In genomic region chr1:132519734-132520133, GRCm38 (mm10) we compare ENCODE assay signal across 18 mouse cellular contexts. TPM values are rescaled to one million over a fixed set of nuclear protein-coding genes. Genes with fewer than 3 reads are reported as not detected.
DNase-seq lines count a peak whose midpoint lies in the region; ATAC-seq and TF ChIP-seq lines count a peak whose summit lies in the region.
"Had no signal": no experiment of that assay in that cellular context is flagged by ENCODE, and none has a peak within 500 bp of the region (broad histone marks: within the 10 kb centered on the region; RNA-seq: fewer than 3 reads in every experiment).

No protein-coding gene starts in this region.

- 90% methylated on average over 11 of the region's 11 CpGs for WGBS in forebrain, embryonic 10.5 days
- WGBS in forebrain, postnatal 0 days: 86% methylated on average over 11 of the region's 11 CpGs
- WGBS in kidney, embryonic 15.5 days: 84% methylated on average over 11 of the region's 11 CpGs
- WGBS in kidney, embryonic 14.5 days: 93% methylated on average over 11 of the region's 11 CpGs
- WGBS in midbrain, embryonic 12.5 days: 91% methylated on average over 11 of the region's 11 CpGs
- 91% methylated on average over 11 of the region's 11 CpGs for WGBS in midbrain, embryonic 11.5 days

- H3K4me2 ChIP-seq in forebrain, postnatal 0 days (ENCODE audit: low read depth): no peak overlapping the region
- H3K4me2 ChIP-seq in kidney, embryonic 15.5 days: no peak overlapping the region
- no peak overlapping the region for H3K4me2 ChIP-seq in kidney, embryonic 14.5 days (replicated peaks; ENCODE audit: low read depth, low read length)
- no peak overlapping the region for H3K4me2 ChIP-seq in midbrain, embryonic 12.5 days (replicated peaks)
- no peak overlapping the region for H3K4me2 ChIP-seq in midbrain, embryonic 11.5 days
- H3K4me2 ChIP-seq: embryonic facial prominence, embryonic 13.5 days; forebrain, embryonic 15.5 days; heart, embryonic 12.5 days; hindbrain, embryonic 14.5 days had no signal

- no peaks in the 10 kb centered on the region for H3K36me3 ChIP-seq in forebrain, embryonic 10.5 days (replicated peaks)
- peaks cover 76% of the 10 kb centered on the region for H3K36me3 ChIP-seq in forebrain, postnatal 0 days (ENCODE audit: insufficient read depth)
- H3K36me3 ChIP-seq in kidney, embryonic 15.5 days: no peaks in the 10 kb centered on the region
- H3K36me3 ChIP-seq in kidney, embryonic 14.5 days (ENCODE audit: control insufficient read depth, insufficient read depth, low read length): no peaks in the 10 kb centered on the region
- H3K36me3 ChIP-seq in midbrain, embryonic 12.5 days: peaks cover 36% of the 10 kb centered on the region
- H3K36me3 ChIP-seq in midbrain, embryonic 11.5 days (ENCODE audit: control insufficient read depth, insufficient read depth, low read length): no peaks in the 10 kb centered on the region; the same call in 1 of the 2 replicates
- H3K36me3 ChIP-seq: embryonic facial prominence, embryonic 13.5 days; heart, embryonic 12.5 days had no signal

- H3K9ac ChIP-seq in forebrain, postnatal 0 days: no peak overlapping the region
- no peak overlapping the region for H3K9ac ChIP-seq in kidney, embryonic 15.5 days
- no peak overlapping the region for H3K9ac ChIP-seq in kidney, embryonic 14.5 days (ENCODE audit: low read depth, low read length)
- no peak overlapping the region for H3K9ac ChIP-seq in midbrain, embryonic 12.5 days (replicated peaks)
- no peak overlapping the region for H3K9ac ChIP-seq in midbrain, embryonic 11.5 days (ENCODE audit: low read length)
- H3K9ac ChIP-seq: embryonic facial prominence, embryonic 13.5 days; forebrain, embryonic 15.5 days; heart, embryonic 12.5 days; hindbrain, embryonic 14.5 days had no signal

- H3K4me1 ChIP-seq in forebrain, embryonic 10.5 days: peaks cover 19% of the 10 kb centered on the region
- H3K4me1 ChIP-seq in forebrain, postnatal 0 days (ENCODE audit: insufficient read depth): no peaks in the 10 kb centered on the region
- 0 out of 2 replicates have a peak, but pooled peaks cover 2% of the 10 kb centered on the region for H3K4me1 ChIP-seq in kidney, embryonic 15.5 days
- no peaks in the 10 kb centered on the region for H3K4me1 ChIP-seq in kidney, embryonic 14.5 days (ENCODE audit: control insufficient read depth, insufficient read depth, low read length)
- H3K4me1 ChIP-seq in midbrain, embryonic 12.5 days: 0 out of 2 replicates have a peak, but pooled peaks cover 11% of the 10 kb centered on the region
- H3K4me1 ChIP-seq in midbrain, embryonic 11.5 days (ENCODE audit: control insufficient read depth, insufficient read depth, low read length): no peaks in the 10 kb centered on the region
- H3K4me1 ChIP-seq: forebrain, embryonic 15.5 days; heart, embryonic 12.5 days had no signal

- no peaks in the 10 kb centered on the region for H3K9me3 ChIP-seq in forebrain, embryonic 10.5 days
- no peaks in the 10 kb centered on the region for H3K9me3 ChIP-seq in forebrain, postnatal 0 days (ENCODE audit: low read length)
- no peaks in the 10 kb centered on the region for H3K9me3 ChIP-seq in kidney, embryonic 15.5 days (replicated peaks)
- no peaks in the 10 kb centered on the region for H3K9me3 ChIP-seq in kidney, embryonic 14.5 days (ENCODE audit: control insufficient read depth, low read length)
- no peaks in the 10 kb centered on the region for H3K9me3 ChIP-seq in midbrain, embryonic 12.5 days
- no peaks in the 10 kb centered on the region for H3K9me3 ChIP-seq in midbrain, embryonic 11.5 days (ENCODE audit: control insufficient read depth, low read length)
- H3K9me3 ChIP-seq: embryonic facial prominence, embryonic 13.5 days; forebrain, embryonic 15.5 days; heart, embryonic 12.5 days; hindbrain, embryonic 10.5 days had no signal

- ATAC-seq in forebrain, postnatal 0 days: no peak
- ATAC-seq in kidney, embryonic 15.5 days (replicated peaks; ENCODE audit: low FRiP score): no peak
- no peak for ATAC-seq in kidney, embryonic 14.5 days (ENCODE audit: low FRiP score, low TSS enrichment)
- no peak for ATAC-seq in midbrain, embryonic 12.5 days (ENCODE audit: low FRiP score, low read depth)
- ATAC-seq in midbrain, embryonic 11.5 days (ENCODE audit: low FRiP score): no peak
- ATAC-seq: forebrain, embryonic 15.5 days had no signal

- H3K27ac ChIP-seq in forebrain, embryonic 10.5 days: peak overlapping the region; percentile 54; the same call in 1 of the 2 replicates
- no peak overlapping the region for H3K27ac ChIP-seq in forebrain, postnatal 0 days (ENCODE audit: low read depth, low read length)
- H3K27ac ChIP-seq in kidney, embryonic 15.5 days: no peak overlapping the region
- no peak overlapping the region for H3K27ac ChIP-seq in kidney, embryonic 14.5 days (ENCODE audit: low read depth, low read length)
- H3K27ac ChIP-seq in midbrain, embryonic 12.5 days (replicated peaks): peak overlapping the region; percentile 46; the same call in 1 of the 2 replicates
- no peak overlapping the region for H3K27ac ChIP-seq in midbrain, embryonic 11.5 days (ENCODE audit: low read depth, low read length)
- H3K27ac ChIP-seq: embryonic facial prominence, embryonic 13.5 days; forebrain, embryonic 15.5 days; hindbrain, embryonic 10.5 days; hindbrain, embryonic 14.5 days had no signal

- H3K27me3 ChIP-seq in forebrain, embryonic 10.5 days (ENCODE audit: poor library complexity, severe bottlenecking): 0 out of 2 replicates have a peak, but pooled peaks cover 4% of the 10 kb centered on the region
- no peaks in the 10 kb centered on the region for H3K27me3 ChIP-seq in forebrain, postnatal 0 days (ENCODE audit: insufficient read depth, low read length)
- H3K27me3 ChIP-seq in kidney, embryonic 15.5 days: 0 out of 2 replicates have a peak, but pooled peaks cover 3% of the 10 kb centered on the region
- H3K27me3 ChIP-seq in kidney, embryonic 14.5 days (ENCODE audit: control insufficient read depth, insufficient read depth, low read length): no peaks in the 10 kb centered on the region
- H3K27me3 ChIP-seq in midbrain, embryonic 12.5 days: no peaks in the 10 kb centered on the region
- no peaks in the 10 kb centered on the region for H3K27me3 ChIP-seq in midbrain, embryonic 11.5 days (ENCODE audit: control insufficient read depth, insufficient read depth, low read length)
- H3K27me3 ChIP-seq: embryonic facial prominence, embryonic 13.5 days; forebrain, embryonic 15.5 days had no signal

- no peak for DNase-seq in forebrain, embryonic 10.5 days (ENCODE audit: extremely low spot score, low spot score)
- no peak for DNase-seq in forebrain, postnatal 0 days
- DNase-seq in kidney, adult 18-20 months: peak; percentile 26
- DNase-seq in kidney, postnatal 25 days: peak; percentile 21 to 44
- no peak for DNase-seq in midbrain, embryonic 11.5 days (ENCODE audit: low spot score, missing footprints)
- DNase-seq: adrenal gland, postnatal 10 days; gastrocnemius, postnatal 25 days had no signal

- H3K4me3 ChIP-seq in forebrain, embryonic 10.5 days: no peak overlapping the region
- no peak overlapping the region for H3K4me3 ChIP-seq in forebrain, postnatal 0 days (ENCODE audit: low read depth, low read length)
- H3K4me3 ChIP-seq in kidney, embryonic 15.5 days (replicated peaks): no peak overlapping the region
- no peak overlapping the region for H3K4me3 ChIP-seq in kidney, embryonic 14.5 days (ENCODE audit: low read length)
- H3K4me3 ChIP-seq in midbrain, embryonic 12.5 days: no peak overlapping the region
- no peak overlapping the region for H3K4me3 ChIP-seq in midbrain, embryonic 11.5 days (ENCODE audit: low read depth, low read length)
- H3K4me3 ChIP-seq: embryonic facial prominence, embryonic 13.5 days; forebrain, embryonic 15.5 days; heart, embryonic 12.5 days; hindbrain, embryonic 10.5 days had no signal

- no peak for TF ChIP-seq CTCF in forebrain, postnatal 0 days (IDR thresholded peaks at IDR 0.05; ENCODE audit: low read depth)

RNA-seq across cellular contexts. Expression of gene Tmem81, which starts 13.7 kb away (rescaled TPM):
- polyA plus RNA-seq in forebrain, embryonic 10.5 days (2016; fragmentation: Nextera tagmentation; extraction: Ambion mirVana): 1.4 and 1.5 TPM in 2 replicates
- 1.6 and 3.0 TPM in 2 replicates for total RNA-seq in forebrain, postnatal 0 days (2014; rRNA removed)
- 0.49 and 0.90 TPM in 2 replicates for polyA plus RNA-seq in forebrain, postnatal 0 days (2015; fragmentation: Nextera tagmentation; extraction: Ambion mirVana)
- polyA plus RNA-seq in kidney, embryonic 15.5 days (2015; fragmentation: Nextera tagmentation; extraction: Ambion mirVana): 1.5 and 1.6 TPM in 2 replicates
- 1.1 and 2.1 TPM in 2 replicates for polyA plus RNA-seq in kidney, embryonic 14.5 days (2014; fragmentation: Nextera tagmentation; extraction: Ambion mirVana)
- 1.4 and 1.7 TPM in 2 replicates for polyA plus RNA-seq in midbrain, embryonic 12.5 days (2016; fragmentation: Nextera tagmentation; extraction: Ambion mirVana)
- polyA plus RNA-seq in midbrain, embryonic 11.5 days (2014; fragmentation: Nextera tagmentation; extraction: Ambion mirVana): 0.86 and 1.5 TPM in 2 replicates

RNA-seq across cellular contexts. Expression of gene Cntn2, which starts 23.3 kb away (rescaled TPM):
- polyA plus RNA-seq in forebrain, embryonic 10.5 days (2016; fragmentation: Nextera tagmentation; extraction: Ambion mirVana): 2.8 and 5.5 TPM in 2 replicates
- 101 and 104 TPM in 2 replicates for total RNA-seq in forebrain, postnatal 0 days (2014; rRNA removed)
- polyA plus RNA-seq in forebrain, postnatal 0 days (2015; fragmentation: Nextera tagmentation; extraction: Ambion mirVana): 41.0 and 43.9 TPM in 2 replicates
- 0.30 and 0.82 TPM in 2 replicates for polyA plus RNA-seq in kidney, embryonic 15.5 days (2015; fragmentation: Nextera tagmentation; extraction: Ambion mirVana)
- 0.26 and 0.32 TPM in 2 replicates for polyA plus RNA-seq in kidney, embryonic 14.5 days (2014; fragmentation: Nextera tagmentation; extraction: Ambion mirVana)
- 109 and 112 TPM in 2 replicates for polyA plus RNA-seq in midbrain, embryonic 12.5 days (2016; fragmentation: Nextera tagmentation; extraction: Ambion mirVana)
- 30.9 and 31.4 TPM in 2 replicates for polyA plus RNA-seq in midbrain, embryonic 11.5 days (2014; fragmentation: Nextera tagmentation; extraction: Ambion mirVana)
- total RNA-seq: granulocyte monocyte progenitor cell, adult 5-6 weeks; MEL had no signal
- polyA plus RNA-seq: C2C12 had no signal

RNA-seq across cellular contexts. Expression of gene Rbbp5, which starts 42.6 kb away (rescaled TPM):
- polyA plus RNA-seq in forebrain, embryonic 10.5 days (2016; fragmentation: Nextera tagmentation; extraction: Ambion mirVana): 61.9 and 64.1 TPM in 2 replicates
- total RNA-seq in forebrain, postnatal 0 days (2014; rRNA removed): 33.6 and 33.7 TPM in 2 replicates
- 22.8 and 24.7 TPM in 2 replicates for polyA plus RNA-seq in forebrain, postnatal 0 days (2015; fragmentation: Nextera tagmentation; extraction: Ambion mirVana)
- 48.1 and 49.7 TPM in 2 replicates for polyA plus RNA-seq in kidney, embryonic 15.5 days (2015; fragmentation: Nextera tagmentation; extraction: Ambion mirVana)
- 27.9 and 47.3 TPM in 2 replicates for polyA plus RNA-seq in kidney, embryonic 14.5 days (2014; fragmentation: Nextera tagmentation; extraction: Ambion mirVana)
- polyA plus RNA-seq in midbrain, embryonic 12.5 days (2016; fragmentation: Nextera tagmentation; extraction: Ambion mirVana): 61.4 and 62.0 TPM in 2 replicates
- polyA plus RNA-seq in midbrain, embryonic 11.5 days (2014; fragmentation: Nextera tagmentation; extraction: Ambion mirVana): 65.2 and 65.9 TPM in 2 replicates

Comparison
In these comparisons a context has a peak if more than half of its experiments do, and no peak if none do; other contexts are left out.
1. H3K27ac ChIP-seq: peak in forebrain, embryonic 10.5 days (single experiment) and midbrain, embryonic 12.5 days (single experiment); none in forebrain, postnatal 0 days (single experiment), kidney, embryonic 15.5 days (single experiment), kidney, embryonic 14.5 days (single experiment) and midbrain, embryonic 11.5 days (single experiment).
2. DNase-seq: peak in kidney, adult 18-20 months (single experiment) and kidney, postnatal 25 days (2 of 2); none in forebrain, embryonic 10.5 days (single experiment), forebrain, postnatal 0 days (single experiment) and midbrain, embryonic 11.5 days (single experiment).